ENCODE assay signal across 10 mouse cellular contexts in the genomic region with DNA sequence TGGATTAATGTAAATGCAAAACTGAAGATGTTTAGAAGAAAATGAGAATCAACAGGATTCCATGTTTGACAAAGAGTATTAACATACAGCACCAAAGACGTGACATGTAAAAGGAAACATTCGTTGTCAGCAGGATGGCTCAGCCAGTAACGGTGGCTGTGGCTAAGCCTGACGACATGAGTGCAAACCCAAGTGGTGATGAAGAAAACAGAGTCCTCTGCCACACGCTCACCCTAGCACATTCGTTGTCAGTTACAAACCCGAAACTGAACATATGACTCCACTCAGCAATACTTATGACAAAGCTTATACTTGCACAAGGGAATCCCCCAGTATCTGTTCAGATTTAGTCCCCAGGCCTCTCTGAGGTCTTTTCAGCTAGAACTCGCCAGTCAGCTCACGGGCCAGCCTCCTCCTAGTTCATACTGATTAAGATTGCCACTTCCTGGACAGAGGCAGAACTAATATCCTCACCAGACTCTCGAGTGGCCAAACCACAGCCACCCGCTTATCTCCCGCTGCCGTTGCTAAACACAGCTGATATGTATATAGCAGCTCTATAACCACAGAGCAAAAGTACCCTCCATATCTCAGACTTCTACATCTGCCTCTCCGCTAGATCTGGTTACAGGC.
DNase-seq lines count a peak whose midpoint lies in the region; ATAC-seq and TF ChIP-seq lines count a peak whose summit lies in the region.
"Had no signal": no experiment of that assay in that cellular context is flagged by ENCODE, and none has a peak within 500 bp of the region (broad histone marks: within the 10 kb centered on the region; RNA-seq: fewer than 3 reads in every experiment).

No protein-coding gene starts in this region.

- H3K4me3 ChIP-seq in embryonic facial prominence, embryonic 13.5 days, result no peak overlapping the region
- H3K4me3 ChIP-seq in embryonic facial prominence, embryonic 10.5 days, result no peak overlapping the region
- no peak overlapping the region for H3K4me3 ChIP-seq in liver, postnatal 0 days (ENCODE audit: low read depth, low read length)

- H3K27me3 ChIP-seq in embryonic facial prominence, embryonic 13.5 days, result no peaks in the 10 kb centered on the region
- H3K27me3 ChIP-seq in embryonic facial prominence, embryonic 10.5 days (replicated peaks; ENCODE audit: low read depth, poor library complexity, severe bottlenecking), result no peaks in the 10 kb centered on the region
- no peaks in the 10 kb centered on the region for H3K27me3 ChIP-seq in liver, postnatal 0 days (ENCODE audit: insufficient read depth, low read length)

- H3K36me3 ChIP-seq in embryonic facial prominence, embryonic 13.5 days, result no peaks in the 10 kb centered on the region
- no peaks in the 10 kb centered on the region for H3K36me3 ChIP-seq in embryonic facial prominence, embryonic 10.5 days (replicated peaks)
- H3K36me3 ChIP-seq in liver, postnatal 0 days (replicated peaks; ENCODE audit: insufficient read depth, low read length), result no peaks in the 10 kb centered on the region

- ATAC-seq in embryonic facial prominence, embryonic 13.5 days (ENCODE audit: insufficient number of reproducible peaks, insufficient read depth, low FRiP score, low TSS enrichment, low read depth), result no peak
- peak; percentile 81 for ATAC-seq in granulocyte monocyte progenitor cell, adult 5-6 weeks (replicated peaks; ENCODE audit: poor library complexity, severe bottlenecking)
- ATAC-seq in liver, postnatal 0 days, result no peak
- ATAC-seq: hindbrain, postnatal 0 days had no signal

- H3K9me3 ChIP-seq in embryonic facial prominence, embryonic 13.5 days, result no peaks in the 10 kb centered on the region
- no peaks in the 10 kb centered on the region for H3K9me3 ChIP-seq in embryonic facial prominence, embryonic 10.5 days
- H3K9me3 ChIP-seq in liver, postnatal 0 days (ENCODE audit: low read length), result no peaks in the 10 kb centered on the region

- peaks cover 22% of the 10 kb centered on the region for H3K4me1 ChIP-seq in embryonic facial prominence, embryonic 13.5 days
- H3K4me1 ChIP-seq in embryonic facial prominence, embryonic 10.5 days, result peaks cover 24% of the 10 kb centered on the region
- 0 out of 2 replicates have a peak, but pooled peaks cover 4% of the 10 kb centered on the region for H3K4me1 ChIP-seq in liver, postnatal 0 days (ENCODE audit: insufficient read depth)

- no peak overlapping the region for H3K27ac ChIP-seq in embryonic facial prominence, embryonic 13.5 days
- no peak overlapping the region for H3K27ac ChIP-seq in embryonic facial prominence, embryonic 10.5 days (replicated peaks)
- H3K27ac ChIP-seq in liver, postnatal 0 days (ENCODE audit: low read depth), result no peak overlapping the region
- H3K27ac ChIP-seq: hindbrain, postnatal 0 days had no signal

- WGBS in embryonic facial prominence, embryonic 13.5 days, result 55% methylated on average over 14 of the region's 14 CpGs
- 82% methylated on average over 14 of the region's 14 CpGs for WGBS in embryonic facial prominence, embryonic 10.5 days
- WGBS in liver, postnatal 0 days (ENCODE audit: insufficient replicate concordance), result 27% methylated on average over 14 of the region's 14 CpGs

- TF ChIP-seq EP300 in liver, postnatal 0 days (IDR thresholded peaks at IDR 0.05; ENCODE audit: low read depth), result 0 out of 2 replicates have a peak, but pooled peaks have one; percentile 31

- TF ChIP-seq CTCF in liver, postnatal 0 days (IDR thresholded peaks at IDR 0.05; ENCODE audit: low read depth), result no peak

- no peak overlapping the region for H3K9ac ChIP-seq in embryonic facial prominence, embryonic 13.5 days
- H3K9ac ChIP-seq in liver, postnatal 0 days (replicated peaks), result no peak overlapping the region

- DNase-seq in embryonic facial prominence, embryonic 10.5 days (ENCODE audit: low spot score), result no peak
- peak; percentile 39 for DNase-seq in CD4-positive, CD25-positive, alpha-beta regulatory T cell, adult 2 months (ENCODE audit: low read depth, low spot score)
- no peak for DNase-seq in liver, postnatal 0 days
- DNase-seq in embryo, embryonic 10 days (ENCODE audit: low spot score), result no peak
- DNase-seq in adrenal gland, adult 2 months, result no peak
- DNase-seq in Muller cell, postnatal 12 days (ENCODE audit: inconsistent ontology term), result no peak
- DNase-seq: cerebellum, adult 8-10 months had no signal

- 0 out of 2 replicates have a peak overlapping the region, but pooled peaks have one; percentile 9 for H3K4me2 ChIP-seq in embryonic facial prominence, embryonic 13.5 days
- peak overlapping the region; percentile 40; the same call in 1 of the 2 replicates for H3K4me2 ChIP-seq in liver, postnatal 0 days (ENCODE audit: low read depth, low read length)
